Mouse (Mus musculus) forebrain, embryonic 10.5 days (tissue): ENCODE data around the gene Plek2. TPM values are rescaled to one million over a fixed set of nuclear protein-coding genes. Genes with fewer than 3 reads are reported as not detected.

Experiments
- DNase-seq: peaks from one replicate; pipeline ENCODE4 v3.0.0-alpha.2; 2017; ENCODE audit warnings: low spot score; ENCODE audit errors: extremely low spot score
- H3K27ac ChIP-seq: fragments of 300-500 bp; sonication (generic); 2 replicates; pipeline ENCODE4 v1.5.1; 2016; ENCODE audit warnings: mild to moderate bottlenecking
- H3K27me3 ChIP-seq: fragments of 300-500 bp; sonication (generic); 2 replicates; pipeline ENCODE4 v1.6.1; 2016; ENCODE audit warnings: mild to moderate bottlenecking; ENCODE audit not compliant: poor library complexity, severe bottlenecking
- H3K36me3 ChIP-seq: fragments of 300-500 bp; sonication (generic); replicated peaks from 2 replicates; pipeline ENCODE4 v1.6.1; 2016; ENCODE audit warnings: mild to moderate bottlenecking, moderate library complexity
- H3K4me1 ChIP-seq: fragments of 300-500 bp; sonication (generic); 2 replicates; pipeline ENCODE4 v1.6.1; 2016
- H3K4me3 ChIP-seq: fragments of 300-500 bp; sonication (generic); 2 replicates; pipeline ENCODE4 v1.5.1; 2016; ENCODE audit warnings: mild to moderate bottlenecking, moderate library complexity
- H3K9me3 ChIP-seq: fragments of 300-500 bp; sonication (generic); 2 replicates; pipeline ENCODE4 v1.6.1; 2016; ENCODE audit warnings: mild to moderate bottlenecking, moderate library complexity
- WGBS: fragments of 180-500 bp; shearing (Covaris S2); methylation state at CpG from one replicate; pipeline ENCODE4 v1.1.7; 2016; 5-methylcytosine and 5-hydroxymethylcytosine counted together
- polyA plus RNA-seq: library from polyadenylated mRNA; unstranded; fragments of >200 nt; fragmentation: Nextera tagmentation; extraction: Ambion mirVana; gene quantifications from 2 replicates; pipeline ENCODE4 v1.2.1, GENCODE M21; 2016

Plek2 gene
- polyA plus RNA-seq, 1 experiment from 2014 or later, result 3.6 TPM

GRCm38 (mm10) chr12:78839906-78840305 is 66.9 kb downstream of the Plek2 start:
- peaks cover 91% of the 10 kb centered on the region for H3K36me3 ChIP-seq

More at GRCm38 (mm10) chr12:78839906-78840305, 66.9 kb downstream of the Plek2 start:
- 92% methylated on average over 4 of the region's 4 CpGs for WGBS
- no peak overlapping the region for H3K27ac ChIP-seq
- H3K9me3 ChIP-seq, result no peaks in the 10 kb centered on the region
- DNase-seq, result no peak
- H3K4me3 ChIP-seq, result no peak overlapping the region
- H3K27me3 ChIP-seq, result no peaks in the 10 kb centered on the region
- no peaks in the 10 kb centered on the region for H3K4me1 ChIP-seq

Other genes with a start within 250 kb of the Plek2 start
- not detected in 2 replicates for gene Fam71d, start 215.4 kb downstream of the Plek2 start, polyA plus RNA-seq
- 25.5 and 30.1 TPM in 2 replicates for gene Mpp5, start 158.1 kb downstream of the Plek2 start, polyA plus RNA-seq
- gene Atp6v1d, start 45.3 kb downstream of the Plek2 start, polyA plus RNA-seq, result 61.4 and 69.3 TPM in 2 replicates
- gene Eif2s1, start 45.1 kb downstream of the Plek2 start, polyA plus RNA-seq, result 323 and 333 TPM in 2 replicates
- 3.2 and 5.0 TPM in 2 replicates for gene Tmem229b, start 100.7 kb upstream of the Plek2 start, polyA plus RNA-seq
- gene Plekhh1, start 122.2 kb upstream of the Plek2 start, polyA plus RNA-seq, result 6.3 and 6.6 TPM in 2 replicates
- 33.9 and 34.8 TPM in 2 replicates for gene Pigh, start 182.7 kb upstream of the Plek2 start, polyA plus RNA-seq
- gene Arg2, start 223.8 kb upstream of the Plek2 start, polyA plus RNA-seq, result 1.5 and 2.4 TPM in 2 replicates